Mouse (Mus musculus): Measurements from ENCODE around the gene Lsp1.

Gene Lsp1

GRCm38 (mm10) chr7:142510021-142510777, 49.6 kb downstream of the Lsp1 start:
- no peak for DNase-seq

GRCm38 (mm10) chr7:142514048-142514447, 53.4 kb downstream of the Lsp1 start:
- DNase-seq, result no peak

- DNase-seq, result no peak
Measured at GRCm38 (mm10) chr7:142516221-142516978, 55.8 kb downstream of the Lsp1 start.

GRCm38 (mm10) chr7:142517531-142517930, 56.9 kb downstream of the Lsp1 start:
- DNase-seq, result no peak

- no peak for DNase-seq
Measured at GRCm38 (mm10) chr7:142520331-142520730, 59.7 kb downstream of the Lsp1 start.

GRCm38 (mm10) chr7:142522352-142522751, 61.7 kb downstream of the Lsp1 start:
- DNase-seq, result no peak

GRCm38 (mm10) chr7:142523200-142523990, 62.8 kb downstream of the Lsp1 start:
- DNase-seq, result no peak

- no peak for DNase-seq
Measured at GRCm38 (mm10) chr7:142525342-142526178, 65.0 kb downstream of the Lsp1 start.

- no peak for DNase-seq
Measured at GRCm38 (mm10) chr7:142529350-142529749, 68.7 kb downstream of the Lsp1 start.

- DNase-seq, result no peak
Measured at GRCm38 (mm10) chr7:142531973-142532521, 71.4 kb downstream of the Lsp1 start.

GRCm38 (mm10) chr7:142532671-142533058, 72.1 kb downstream of the Lsp1 start, which contains the start of gene Mrpl23:
Mrpl23 (plus strand) TSS chr7:142532686.
- no peak for DNase-seq

GRCm38 (mm10) chr7:142533059-142533855, 72.6 kb downstream of the Lsp1 start:
- DNase-seq, result peak; percentile 94

- DNase-seq, result no peak
Measured at GRCm38 (mm10) chr7:142535116-142535515, 74.5 kb downstream of the Lsp1 start.

GRCm38 (mm10) chr7:142535832-142536231, 75.2 kb downstream of the Lsp1 start:
- no peak for DNase-seq

GRCm38 (mm10) chr7:142537181-142537580, 76.6 kb downstream of the Lsp1 start:
- no peak for DNase-seq

GRCm38 (mm10) chr7:142537879-142538278, 77.3 kb downstream of the Lsp1 start:
- peak; percentile 88 for DNase-seq

GRCm38 (mm10) chr7:142538291-142538690, 77.7 kb downstream of the Lsp1 start:
- DNase-seq, result no peak

GRCm38 (mm10) chr7:142538766-142539165, 78.2 kb downstream of the Lsp1 start:
- DNase-seq, result no peak

GRCm38 (mm10) chr7:142539828-142540227, 79.2 kb downstream of the Lsp1 start:
- no peak for DNase-seq

- DNase-seq, result no peak
Measured at GRCm38 (mm10) chr7:142542771-142543303, 82.2 kb downstream of the Lsp1 start.
